Mouse (Mus musculus): ENCODE results near the gene Atp6v0b. TPM values are rescaled to one million over a fixed set of nuclear protein-coding genes. Genes with fewer than 3 reads are reported as not detected.

The Atp6v0b gene
- polyA plus RNA-seq, 1 experiment from 2014 or later: 154 TPM

DNA sequence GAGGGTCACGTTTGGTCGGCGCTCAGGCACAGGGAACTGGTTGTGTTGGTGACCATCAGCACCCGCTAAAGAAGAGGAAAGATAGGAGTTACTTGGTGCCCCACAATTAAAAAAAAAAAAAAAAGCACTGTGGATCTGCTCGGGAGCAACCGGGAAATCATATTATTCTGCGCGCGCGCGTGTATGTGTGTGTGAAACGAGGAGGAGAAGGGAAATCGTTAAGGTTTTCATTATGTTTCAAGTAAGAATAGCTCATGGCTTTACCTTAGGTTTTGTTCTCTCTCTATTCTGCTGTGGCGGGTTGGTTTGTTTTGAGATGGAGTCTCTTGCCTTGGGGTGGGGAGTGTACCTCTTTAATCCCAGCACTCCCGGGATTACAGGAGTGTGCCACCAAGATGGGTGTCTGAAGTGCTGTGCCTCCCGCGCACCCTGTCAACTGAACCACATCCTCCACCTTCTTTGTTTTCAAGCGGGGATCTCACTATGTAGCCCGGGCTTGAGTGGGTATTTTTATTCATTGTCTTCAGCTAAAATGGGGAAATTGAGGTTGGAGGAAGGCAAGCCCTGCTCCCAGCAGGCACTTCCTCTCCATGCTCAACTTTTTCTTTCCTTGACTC is 28.5 kb upstream of the Atp6v0b start:
- ATAC-seq (replicated peaks; ENCODE audit: insufficient number of reproducible peaks, low FRiP score, low TSS enrichment, low read depth) (no peak), DNase-seq (ENCODE audit: low spot score) (no peak)
- no peaks in the 10 kb centered on the region for H3K9me3 ChIP-seq (replicated peaks; ENCODE audit: control insufficient read depth, low read length)
- H3K27ac ChIP-seq (replicated peaks; ENCODE audit: low read depth, low read length): no peak overlapping the region
- peak overlapping the region; percentile 94 for H3K4me2 ChIP-seq (ENCODE audit: low read depth, low read length)
- peak overlapping the region; percentile 65 for H3K4me3 ChIP-seq (ENCODE audit: low read depth, low read length)
- H3K4me1 ChIP-seq (ENCODE audit: control insufficient read depth, insufficient read depth, low read length): peaks cover 4% of the 10 kb centered on the region; the same call in 1 of the 2 replicates
- H3K9ac ChIP-seq (replicated peaks; ENCODE audit: low read length): peak overlapping the region; percentile 74
- H3K36me3 ChIP-seq (replicated peaks; ENCODE audit: control insufficient read depth, insufficient read depth, low read depth, low read length): no peaks in the 10 kb centered on the region
- no peaks in the 10 kb centered on the region for H3K27me3 ChIP-seq (ENCODE audit: control insufficient read depth, insufficient read depth, low read length)
- WGBS: 13% methylated on average over 19 of the region's 19 CpGs

DNA sequence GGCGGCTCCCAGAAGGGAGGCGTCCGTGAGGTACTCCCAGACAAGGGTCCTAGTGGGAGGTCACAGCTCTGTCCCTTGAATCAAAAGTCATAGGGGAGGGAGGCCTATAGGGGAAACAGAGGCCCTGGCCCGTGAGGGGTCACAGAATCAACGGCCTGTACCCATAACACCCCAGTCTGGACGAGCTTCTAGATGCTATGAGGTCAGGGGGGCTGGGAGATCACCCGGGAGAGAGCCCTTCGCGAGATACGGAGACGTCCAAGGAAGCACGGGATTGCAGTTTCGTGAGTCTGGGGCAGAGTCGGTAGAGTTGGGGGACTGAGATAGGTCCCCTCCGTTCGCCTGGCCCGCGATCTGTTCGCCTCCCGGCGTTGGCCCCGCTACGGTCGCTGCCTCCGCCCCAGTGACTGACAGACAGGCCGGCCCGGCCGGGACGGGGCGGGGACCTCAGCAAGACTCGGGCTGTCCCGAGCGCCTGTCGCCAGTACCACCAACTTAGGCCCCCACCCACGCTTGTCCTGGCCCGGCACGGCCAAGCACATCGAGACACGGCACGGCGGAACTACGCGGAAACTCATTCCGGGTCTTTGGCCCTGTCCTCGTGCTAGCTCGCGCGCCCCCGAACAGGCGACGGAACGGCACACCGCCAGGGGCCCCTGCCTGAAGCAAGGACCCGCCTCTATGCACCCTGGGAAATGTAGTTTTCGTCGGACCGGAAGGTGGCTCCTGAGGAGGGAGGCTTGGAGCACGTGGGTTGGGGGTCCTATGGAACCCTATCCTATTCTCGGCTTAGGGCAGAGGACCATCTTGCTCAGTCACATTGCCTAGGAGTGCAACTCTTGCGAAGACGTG is 27.7 kb upstream of the Atp6v0b start, which contains the start of gene Ipo13:
Ipo13 (minus strand) TSS at position 409 of the 852 bp plus-strand sequence.
- 0% methylated on average over 61 of the region's 61 CpGs for WGBS
- Histone ChIP-seq H3K9ac (replicated peaks; ENCODE audit: low read length) (peak within 1 kb of the TSS; percentile 74), H3K27ac (replicated peaks; ENCODE audit: low read depth, low read length) (peak within 1 kb of the TSS; percentile 74; the same call in 1 of the 2 replicates), H3K4me2 (ENCODE audit: low read depth, low read length) (peak within 1 kb of the TSS; percentile 94), H3K4me1 (ENCODE audit: control insufficient read depth, insufficient read depth, low read length) (peaks cover 4% of the 10 kb centered on the region; the same call in 1 of the 2 replicates), H3K27me3 (ENCODE audit: control insufficient read depth, insufficient read depth, low read length) (no peaks in the 10 kb centered on the region), H3K9me3 (replicated peaks; ENCODE audit: control insufficient read depth, low read length) (no peaks in the 10 kb centered on the region), H3K36me3 (replicated peaks; ENCODE audit: control insufficient read depth, insufficient read depth, low read depth, low read length) (no peaks in the 10 kb centered on the region), H3K4me3 (ENCODE audit: low read depth, low read length) (peak within 1 kb of the TSS; percentile 65)
- ATAC-seq (replicated peaks; ENCODE audit: insufficient number of reproducible peaks, low FRiP score, low TSS enrichment, low read depth): peak; percentile 94
- DNase-seq (ENCODE audit: low spot score): peak; percentile 98

DNA sequence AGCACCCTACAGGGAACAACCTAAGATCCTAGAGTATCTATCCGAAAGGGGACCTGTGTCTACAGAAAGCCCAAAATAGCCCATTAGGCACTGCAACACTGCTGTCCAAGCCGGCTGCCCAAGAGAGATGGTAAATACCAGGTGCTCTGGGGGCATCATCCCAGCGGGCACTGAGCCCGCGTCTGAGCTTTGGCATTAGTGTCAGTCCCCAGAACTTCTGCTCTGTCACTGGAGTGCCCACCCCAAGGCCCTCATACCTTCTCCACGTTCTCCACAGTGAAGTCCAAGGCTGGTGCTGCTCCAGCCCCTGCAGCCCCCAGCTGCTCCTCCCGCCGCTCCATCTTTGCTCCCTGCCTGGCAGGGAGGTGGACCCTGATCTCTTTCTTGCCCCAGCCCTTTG is 26.9 kb upstream of the Atp6v0b start:
- Histone ChIP-seq H3K4me2 (ENCODE audit: low read depth, low read length) (peak overlapping the region; percentile 94), H3K36me3 (replicated peaks; ENCODE audit: control insufficient read depth, insufficient read depth, low read depth, low read length) (no peaks in the 10 kb centered on the region), H3K4me1 (ENCODE audit: control insufficient read depth, insufficient read depth, low read length) (peaks cover 4% of the 10 kb centered on the region; the same call in 1 of the 2 replicates), H3K4me3 (ENCODE audit: low read depth, low read length) (peak overlapping the region; percentile 65), H3K9me3 (replicated peaks; ENCODE audit: control insufficient read depth, low read length) (no peaks in the 10 kb centered on the region), H3K27me3 (ENCODE audit: control insufficient read depth, insufficient read depth, low read length) (no peaks in the 10 kb centered on the region), H3K27ac (replicated peaks; ENCODE audit: low read depth, low read length) (no peak overlapping the region), H3K9ac (replicated peaks; ENCODE audit: low read length) (peak overlapping the region; percentile 74)
- ATAC-seq (replicated peaks; ENCODE audit: insufficient number of reproducible peaks, low FRiP score, low TSS enrichment, low read depth): no peak; the same call in 1 of the 2 replicates
- DNase-seq (ENCODE audit: low spot score): no peak
- WGBS: 22% methylated on average over 8 of the region's 8 CpGs

DNA sequence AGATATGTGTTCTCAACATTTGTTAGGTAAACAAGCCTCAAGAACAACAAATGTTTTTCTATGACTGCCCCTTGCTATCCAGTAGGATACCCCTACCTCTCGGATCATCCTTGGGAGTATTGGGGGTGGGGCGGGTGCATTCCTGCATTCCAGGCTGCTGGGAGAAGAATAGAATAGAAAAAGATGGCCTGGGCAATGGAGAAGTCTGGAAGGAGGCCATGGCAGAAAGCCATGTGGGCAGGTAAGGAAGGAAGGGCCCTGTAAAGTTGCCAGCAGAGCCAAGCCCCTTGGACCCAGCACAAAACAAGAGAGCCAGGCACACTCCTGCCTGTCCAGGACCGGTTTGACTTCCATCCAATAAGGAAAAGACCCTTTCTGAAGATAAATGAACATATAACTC is 26.3 kb upstream of the Atp6v0b start:
- Histone ChIP-seq H3K9me3 (replicated peaks; ENCODE audit: control insufficient read depth, low read length) (no peaks in the 10 kb centered on the region), H3K9ac (replicated peaks; ENCODE audit: low read length) (no peak overlapping the region), H3K27me3 (ENCODE audit: control insufficient read depth, insufficient read depth, low read length) (no peaks in the 10 kb centered on the region), H3K36me3 (replicated peaks; ENCODE audit: control insufficient read depth, insufficient read depth, low read depth, low read length) (no peaks in the 10 kb centered on the region), H3K4me2 (ENCODE audit: low read depth, low read length) (peak overlapping the region; percentile 94; the same call in 1 of the 2 replicates), H3K27ac (replicated peaks; ENCODE audit: low read depth, low read length) (no peak overlapping the region), H3K4me3 (ENCODE audit: low read depth, low read length) (no peak overlapping the region), H3K4me1 (ENCODE audit: control insufficient read depth, insufficient read depth, low read length) (peaks cover 4% of the 10 kb centered on the region; the same call in 1 of the 2 replicates)
- no peak for ATAC-seq (replicated peaks; ENCODE audit: insufficient number of reproducible peaks, low FRiP score, low TSS enrichment, low read depth)
- no peak for DNase-seq (ENCODE audit: low spot score)
- WGBS: 61% methylated on average over 3 of the region's 3 CpGs

DNA sequence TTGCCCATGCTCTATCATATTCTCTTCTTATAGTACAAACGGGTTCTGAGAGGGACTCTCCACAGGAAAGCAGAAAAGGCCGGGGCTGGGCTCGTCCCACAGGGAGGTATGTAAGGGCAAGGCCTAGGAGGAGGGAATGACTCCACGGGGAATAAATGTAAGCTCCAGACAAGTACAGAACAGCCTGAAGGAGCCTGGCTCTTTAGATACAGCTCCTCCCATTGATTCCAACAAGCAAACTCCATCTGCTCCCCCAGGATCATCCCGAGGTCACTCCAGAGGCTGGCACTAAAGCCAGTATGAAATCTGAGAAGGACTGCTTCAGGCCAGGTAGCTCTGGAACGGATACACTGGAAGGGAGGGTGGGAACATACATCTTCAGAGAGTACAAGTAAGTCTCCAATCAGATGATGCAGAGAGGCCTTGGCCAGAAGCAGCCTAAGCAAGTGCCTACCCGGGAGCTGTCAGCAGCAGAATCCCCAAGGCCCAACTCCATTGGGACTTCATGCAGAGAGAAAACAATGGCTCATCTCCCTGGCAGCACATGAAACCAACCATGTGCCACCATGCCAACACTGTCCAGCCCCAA is 25.6 kb upstream of the Atp6v0b start:
- H3K27me3 ChIP-seq (ENCODE audit: control insufficient read depth, insufficient read depth, low read length): no peaks in the 10 kb centered on the region
- no peak for DNase-seq (ENCODE audit: low spot score)
- peaks cover 4% of the 10 kb centered on the region; the same call in 1 of the 2 replicates for H3K4me1 ChIP-seq (ENCODE audit: control insufficient read depth, insufficient read depth, low read length)
- no peak overlapping the region for H3K9ac ChIP-seq (replicated peaks; ENCODE audit: low read length)
- H3K9me3 ChIP-seq (replicated peaks; ENCODE audit: control insufficient read depth, low read length): no peaks in the 10 kb centered on the region
- no peaks in the 10 kb centered on the region for H3K36me3 ChIP-seq (replicated peaks; ENCODE audit: control insufficient read depth, insufficient read depth, low read depth, low read length)
- H3K4me2 ChIP-seq (ENCODE audit: low read depth, low read length): no peak overlapping the region
- no peak overlapping the region for H3K4me3 ChIP-seq (ENCODE audit: low read depth, low read length)
- no peak overlapping the region for H3K27ac ChIP-seq (replicated peaks; ENCODE audit: low read depth, low read length)
- ATAC-seq (replicated peaks; ENCODE audit: insufficient number of reproducible peaks, low FRiP score, low TSS enrichment, low read depth): no peak
- WGBS: 49% methylated on average over 7 of the region's 7 CpGs

GRCm38 (mm10) chr4:117912131-117912561 is 25.0 kb upstream of the Atp6v0b start:
- H3K27me3 ChIP-seq (ENCODE audit: control insufficient read depth, insufficient read depth, low read length): no peaks in the 10 kb centered on the region
- no peak overlapping the region for H3K4me3 ChIP-seq (ENCODE audit: low read depth, low read length)
- H3K9me3 ChIP-seq (replicated peaks; ENCODE audit: control insufficient read depth, low read length): no peaks in the 10 kb centered on the region
- ATAC-seq (replicated peaks; ENCODE audit: insufficient number of reproducible peaks, low FRiP score, low TSS enrichment, low read depth) (no peak), DNase-seq (ENCODE audit: low spot score) (no peak)
- WGBS: 93% methylated on average over 13 of the region's 13 CpGs
- H3K4me2 ChIP-seq (ENCODE audit: low read depth, low read length): no peak overlapping the region
- no peaks in the 10 kb centered on the region for H3K36me3 ChIP-seq (replicated peaks; ENCODE audit: control insufficient read depth, insufficient read depth, low read depth, low read length)
- H3K27ac ChIP-seq (replicated peaks; ENCODE audit: low read depth, low read length): no peak overlapping the region
- H3K4me1 ChIP-seq (ENCODE audit: control insufficient read depth, insufficient read depth, low read length): peaks cover 4% of the 10 kb centered on the region; the same call in 1 of the 2 replicates
- H3K9ac ChIP-seq (replicated peaks; ENCODE audit: low read length): no peak overlapping the region

DNA sequence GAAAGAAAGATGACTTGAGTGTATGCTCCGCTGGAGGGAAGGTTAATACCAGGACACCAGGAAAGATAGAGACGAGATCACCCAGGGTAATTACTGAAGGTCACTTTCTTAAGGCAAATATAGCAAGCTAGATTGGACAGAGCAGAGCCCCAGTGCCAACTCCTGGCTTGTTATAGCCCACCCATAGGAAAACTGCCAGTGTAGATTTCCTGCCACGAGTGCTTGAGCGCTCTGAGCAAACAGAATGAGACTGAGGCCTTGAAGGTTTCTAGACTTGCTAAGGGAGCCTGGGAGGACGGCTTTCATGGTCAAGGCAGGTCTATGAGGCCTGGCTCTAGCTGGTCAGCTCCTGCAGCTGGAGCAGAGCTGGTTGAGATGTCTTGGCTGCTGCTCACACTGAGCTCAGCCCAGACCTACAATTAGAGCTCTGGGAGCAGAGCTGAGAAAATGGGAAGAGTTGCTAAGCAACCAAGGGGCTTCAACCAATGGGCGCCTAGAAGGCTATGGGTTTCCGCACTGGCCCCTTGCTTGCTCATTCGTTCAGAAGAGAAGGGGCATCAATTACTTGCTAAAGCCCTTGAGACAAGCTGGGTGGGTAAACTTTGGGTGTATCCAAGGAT is 21.8 kb upstream of the Atp6v0b start:
- Histone ChIP-seq H3K27me3 (ENCODE audit: control insufficient read depth, insufficient read depth, low read length) (no peaks in the 10 kb centered on the region), H3K27ac (replicated peaks; ENCODE audit: low read depth, low read length) (0 out of 2 replicates have a peak overlapping the region, but pooled peaks have one; percentile 35), H3K4me3 (ENCODE audit: low read depth, low read length) (no peak overlapping the region), H3K9ac (replicated peaks; ENCODE audit: low read length) (no peak overlapping the region), H3K4me2 (ENCODE audit: low read depth, low read length) (no peak overlapping the region; the same call in 1 of the 2 replicates), H3K4me1 (ENCODE audit: control insufficient read depth, insufficient read depth, low read length) (peaks cover 3% of the 10 kb centered on the region; the same call in 1 of the 2 replicates), H3K9me3 (replicated peaks; ENCODE audit: control insufficient read depth, low read length) (no peaks in the 10 kb centered on the region), H3K36me3 (replicated peaks; ENCODE audit: control insufficient read depth, insufficient read depth, low read depth, low read length) (peaks cover 2% of the 10 kb centered on the region; the same call in 1 of the 2 replicates)
- WGBS: 77% methylated on average over 8 of the region's 8 CpGs
- ATAC-seq (replicated peaks; ENCODE audit: insufficient number of reproducible peaks, low FRiP score, low TSS enrichment, low read depth) (no peak), DNase-seq (ENCODE audit: low spot score) (no peak)
